Mouse (Mus musculus) hindbrain, embryonic 13.5 days (tissue): ENCODE data around the gene Polr2e. TPM values are rescaled to one million over a fixed set of nuclear protein-coding genes. Genes with fewer than 3 reads are reported as not detected.

Experiments used
- ATAC-seq: fragments of 200-750 bp; cut with Nextera tagmentation; 2 replicates; pipeline ENCODE4 v1.8.0; 2017; ENCODE audit warnings: moderate TSS enrichment; ENCODE audit not compliant: low FRiP score
- H3K27ac ChIP-seq: fragments of 300-500 bp; sonication (generic); 2 replicates; pipeline ENCODE4 v1.5.1; 2015; ENCODE audit warnings: inconsistent platforms, mild to moderate bottlenecking, moderate library complexity
- H3K27me3 ChIP-seq: fragments of 300-500 bp; sonication (generic); 2 replicates; pipeline ENCODE4 v1.6.1; 2015; ENCODE audit warnings: mild to moderate bottlenecking, inconsistent platforms
- H3K36me3 ChIP-seq: fragments of 300-500 bp; sonication (generic); 2 replicates; pipeline ENCODE4 v1.6.1; 2015; ENCODE audit warnings: mild to moderate bottlenecking, inconsistent platforms
- H3K4me1 ChIP-seq: fragments of 300-500 bp; sonication (generic); replicated peaks from 2 replicates; pipeline ENCODE4 v1.6.1; 2015; ENCODE audit warnings: inconsistent platforms
- H3K4me2 ChIP-seq: fragments of 300-500 bp; sonication (generic); 2 replicates; pipeline ENCODE4 v1.6.1; 2015; ENCODE audit warnings: inconsistent platforms, mild to moderate bottlenecking, moderate library complexity
- H3K4me3 ChIP-seq: fragments of 300-500 bp; sonication (generic); 2 replicates; pipeline ENCODE4 v1.5.1; 2015; ENCODE audit warnings: mild to moderate bottlenecking, inconsistent platforms
- H3K9ac ChIP-seq: fragments of 300-500 bp; sonication (generic); 2 replicates; pipeline ENCODE4 v1.6.1; 2015; ENCODE audit warnings: mild to moderate bottlenecking, inconsistent platforms
- H3K9me3 ChIP-seq: fragments of 300-500 bp; sonication (generic); 2 replicates; pipeline ENCODE4 v1.6.1; 2016; ENCODE audit warnings: inconsistent platforms
- WGBS: fragments of 180-500 bp; shearing (Covaris S2); methylation state at CpG from one replicate; pipeline ENCODE4 v1.1.7; 2015; 5-methylcytosine and 5-hydroxymethylcytosine counted together
- polyA plus RNA-seq: library from polyadenylated mRNA; unstranded; fragments of >200 nt; fragmentation: Nextera tagmentation; extraction: Ambion mirVana; gene quantifications from 2 replicates; pipeline ENCODE4 v1.2.1, GENCODE M21; 2015

The Polr2e gene
- polyA plus RNA-seq, 1 experiment from 2014 or later, result 150 TPM

DNA sequence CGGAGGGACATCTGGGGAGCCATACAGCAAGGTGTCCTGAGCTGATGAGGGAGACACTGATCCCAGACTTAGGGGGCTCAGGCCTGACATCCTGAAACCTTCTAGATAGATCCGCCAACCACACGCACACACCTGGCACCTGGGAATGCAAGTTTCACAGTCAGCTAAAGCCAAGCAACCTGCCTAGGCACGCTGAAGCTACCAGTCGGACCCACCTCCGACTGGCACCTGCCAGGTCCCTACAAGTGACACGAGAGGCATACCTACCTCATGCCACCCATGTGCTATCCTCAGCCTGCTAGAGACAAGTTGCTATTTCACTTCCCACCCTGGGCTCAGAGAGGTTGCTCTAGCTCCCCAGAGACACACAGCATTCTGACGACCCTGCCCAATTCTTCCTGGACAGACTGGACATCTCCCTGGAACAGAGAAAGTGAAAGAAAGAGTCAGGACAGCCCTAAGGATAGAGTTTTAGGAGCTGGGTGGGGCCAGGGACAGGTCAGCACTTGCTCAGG lies 50.3 kb downstream of the Polr2e start:
- Histone ChIP-seq H3K27me3 (peaks cover 50% of the 10 kb centered on the region), H3K36me3 (peaks cover 2% of the 10 kb centered on the region; the same call in 1 of the 2 replicates), H3K27ac (no peak overlapping the region), H3K4me2 (peak overlapping the region; percentile 54), H3K4me1 (peaks cover 30% of the 10 kb centered on the region), H3K9me3 (0 out of 2 replicates have a peak, but pooled peaks cover 9% of the 10 kb centered on the region), H3K4me3 (peak overlapping the region; percentile 44), H3K9ac (peak overlapping the region; percentile 67; the same call in 1 of the 2 replicates)
- WGBS, result 35% methylated on average over 8 of the region's 8 CpGs
- ATAC-seq, result no peak

DNA sequence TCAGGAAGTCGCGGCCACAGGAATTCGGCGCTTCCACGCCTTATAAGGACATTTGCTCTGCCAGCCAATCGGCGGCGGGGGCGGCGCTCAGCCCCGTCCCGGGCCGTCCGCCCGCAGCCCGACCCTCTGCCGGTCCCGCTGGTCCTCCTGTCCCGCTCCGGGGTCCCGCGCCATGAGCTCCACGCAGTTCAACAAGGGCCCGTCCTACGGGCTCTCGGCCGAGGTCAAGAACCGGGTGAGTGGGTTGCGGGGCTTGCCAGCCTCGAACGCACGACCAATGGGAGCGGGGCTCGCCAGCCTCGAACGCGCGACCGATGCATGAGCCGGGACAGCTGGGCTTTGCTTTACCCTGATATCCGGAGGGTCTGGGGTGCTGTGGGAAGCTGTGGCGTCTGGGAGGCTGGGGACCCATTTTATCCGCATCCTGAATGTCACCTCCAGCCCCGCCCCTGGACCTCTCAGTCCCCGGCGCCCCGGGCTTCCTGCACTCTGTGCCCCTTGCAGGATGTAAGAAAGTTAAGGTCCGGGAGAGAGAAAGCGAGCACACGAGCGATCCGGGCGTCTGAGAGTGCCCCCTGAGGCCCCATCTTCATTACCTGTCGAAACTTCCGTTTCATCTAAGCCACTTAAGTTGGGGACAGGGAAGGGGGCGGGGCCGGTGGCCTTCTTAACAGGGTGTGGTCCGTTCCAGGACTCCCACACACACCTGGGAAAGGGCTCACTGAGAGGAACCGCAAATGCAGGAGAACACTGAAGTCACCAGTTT lies 50.9 kb downstream of the Polr2e start, which contains the start of gene Cnn2:
Gene Cnn2 (plus strand): TSS at position 79 of the 766 bp plus-strand sequence.
- peaks cover 2% of the 10 kb centered on the region; the same call in 1 of the 2 replicates for H3K36me3 ChIP-seq
- H3K4me2 ChIP-seq, result peak within 1 kb of the TSS; percentile 54
- H3K27me3 ChIP-seq, result peaks cover 50% of the 10 kb centered on the region
- peak within 1 kb of the TSS; percentile 6; the same call in 1 of the 2 replicates for H3K27ac ChIP-seq
- H3K9ac ChIP-seq, result peak within 1 kb of the TSS; percentile 67
- 1% methylated on average over 59 of the region's 59 CpGs for WGBS
- H3K4me3 ChIP-seq, result peak within 1 kb of the TSS; percentile 76
- 0 out of 2 replicates have a peak, but pooled peaks cover 9% of the 10 kb centered on the region for H3K9me3 ChIP-seq
- peaks cover 30% of the 10 kb centered on the region for H3K4me1 ChIP-seq
- ATAC-seq, result no peak

GRCm38 (mm10) chr10:79987771-79988505 lies 51.7 kb downstream of the Polr2e start:
- peaks cover 50% of the 10 kb centered on the region for H3K27me3 ChIP-seq
- H3K4me1 ChIP-seq, result peaks cover 37% of the 10 kb centered on the region
- peak overlapping the region; percentile 54 for H3K4me2 ChIP-seq
- H3K4me3 ChIP-seq, result peak overlapping the region; percentile 44
- H3K9me3 ChIP-seq, result 0 out of 2 replicates have a peak, but pooled peaks cover 9% of the 10 kb centered on the region
- H3K27ac ChIP-seq, result peak overlapping the region; percentile 6; the same call in 1 of the 2 replicates
- no peak for ATAC-seq
- H3K9ac ChIP-seq, result peak overlapping the region; percentile 67
- WGBS, result 12% methylated on average over 27 of the region's 27 CpGs
- H3K36me3 ChIP-seq, result peaks cover 2% of the 10 kb centered on the region; the same call in 1 of the 2 replicates

DNA sequence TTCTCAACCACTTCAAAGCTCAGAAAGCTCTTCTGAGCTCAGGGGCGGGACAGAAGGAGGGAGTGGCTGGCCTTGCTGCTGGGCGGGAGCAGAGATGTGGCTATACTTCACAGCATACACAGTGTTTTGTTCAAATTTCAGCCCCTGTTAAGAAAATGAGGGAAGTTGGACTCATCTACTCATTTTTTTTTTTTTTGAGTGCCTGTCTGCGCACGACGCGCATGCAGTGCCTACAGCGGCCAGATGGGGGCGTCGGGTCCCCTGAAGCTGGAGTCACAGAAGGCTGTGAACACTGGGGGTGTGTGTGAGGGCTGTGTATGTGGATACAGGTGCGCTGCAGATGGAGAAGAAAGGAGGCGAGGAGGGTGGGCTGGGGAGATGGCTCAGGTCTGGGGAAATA lies 52.6 kb downstream of the Polr2e start:
- Histone ChIP-seq H3K4me3 (peak overlapping the region; percentile 76), H3K9ac (no peak overlapping the region; the same call in 1 of the 2 replicates), H3K9me3 (0 out of 2 replicates have a peak, but pooled peaks cover 9% of the 10 kb centered on the region), H3K36me3 (peaks cover 2% of the 10 kb centered on the region; the same call in 1 of the 2 replicates), H3K27ac (peak overlapping the region; percentile 90; the same call in 1 of the 2 replicates), H3K4me1 (peaks cover 46% of the 10 kb centered on the region), H3K4me2 (peak overlapping the region; percentile 25), H3K27me3 (peaks cover 50% of the 10 kb centered on the region)
- WGBS, result 3% methylated on average over 11 of the region's 11 CpGs
- ATAC-seq, result no peak

DNA sequence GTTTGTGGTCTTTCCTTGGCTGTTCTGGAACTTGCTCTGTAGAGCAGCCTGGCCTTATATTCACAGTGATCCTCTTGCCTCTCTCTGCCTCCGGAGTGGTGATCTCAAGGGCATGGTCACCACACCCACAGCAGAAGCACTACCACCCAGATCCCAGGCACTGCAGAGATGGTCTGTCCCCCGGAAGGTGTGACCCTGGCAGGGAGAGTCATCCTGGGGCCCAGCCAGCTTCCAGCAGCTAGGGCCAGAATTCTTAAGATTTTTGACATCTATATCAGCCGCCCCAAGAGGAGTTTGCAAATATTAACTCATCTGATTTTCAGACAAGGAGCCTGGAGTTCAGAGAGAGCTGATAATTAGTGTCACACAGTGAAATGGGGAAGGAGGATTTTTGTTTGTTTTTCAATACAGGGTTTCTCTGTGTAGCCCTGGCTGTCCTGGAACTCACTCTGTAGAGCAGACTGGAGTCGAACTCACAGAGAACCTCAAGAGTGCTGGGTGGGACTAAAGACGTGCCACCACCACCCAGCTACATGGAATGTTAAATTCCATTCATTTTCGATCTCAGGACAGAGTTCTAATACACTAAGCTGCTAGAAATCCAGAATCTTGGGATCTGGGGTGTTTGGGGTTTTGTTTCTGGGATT lies 53.2 kb downstream of the Polr2e start:
- 48% methylated on average over 6 of the region's 6 CpGs for WGBS
- Histone ChIP-seq H3K9ac (peak overlapping the region; percentile 80), H3K4me1 (peaks cover 52% of the 10 kb centered on the region), H3K36me3 (peaks cover under 1% of the 10 kb centered on the region), H3K4me3 (peak overlapping the region; percentile 76), H3K4me2 (peak overlapping the region; percentile 96), H3K27me3 (peaks cover 47% of the 10 kb centered on the region), H3K9me3 (0 out of 2 replicates have a peak, but pooled peaks cover 5% of the 10 kb centered on the region), H3K27ac (peak overlapping the region; percentile 90)
- no peak for ATAC-seq

Other genes with a start within 250 kb of the Polr2e start
- gene Prss57, start 248.8 kb downstream of the Polr2e start, polyA plus RNA-seq, result 0.18 TPM in 1 of 2 replicates, not detected in the other
- 240 and 252 TPM in 2 replicates for gene Palm, start 246.2 kb downstream of the Polr2e start, polyA plus RNA-seq
- gene Misp, start 218.8 kb downstream of the Polr2e start, polyA plus RNA-seq, result 0.84 and 1.0 TPM in 2 replicates
- 84.7 and 86.0 TPM in 2 replicates for gene Ptbp1, start 185.4 kb downstream of the Polr2e start, polyA plus RNA-seq
- gene Prtn3, start 165.3 kb downstream of the Polr2e start, polyA plus RNA-seq, result 13.9 and 15.6 TPM in 2 replicates
- gene Plppr3, start 165.2 kb downstream of the Polr2e start, polyA plus RNA-seq, result 396 and 407 TPM in 2 replicates
- gene Elane, start 153.5 kb downstream of the Polr2e start, polyA plus RNA-seq, result 0.34 TPM in 1 of 2 replicates, not detected in the other
- not detected in 2 replicates for gene Cfd, start 148.9 kb downstream of the Polr2e start, polyA plus RNA-seq
- 55.3 and 58.3 TPM in 2 replicates for gene Med16, start 130.9 kb downstream of the Polr2e start, polyA plus RNA-seq
- 20.6 and 22.0 TPM in 2 replicates for gene Gm26602, start 128.9 kb downstream of the Polr2e start, polyA plus RNA-seq
- gene Kiss1r, start 122.8 kb downstream of the Polr2e start, polyA plus RNA-seq, result 2.1 and 2.3 TPM in 2 replicates
- 243 and 256 TPM in 2 replicates for gene R3hdm4, start 118.6 kb downstream of the Polr2e start, polyA plus RNA-seq
- gene Arid3a, start 112.8 kb downstream of the Polr2e start, polyA plus RNA-seq, result 3.5 and 4.0 TPM in 2 replicates
- 77.4 and 77.9 TPM in 2 replicates for gene Wdr18, start 79.6 kb downstream of the Polr2e start, polyA plus RNA-seq
- gene Grin3b, start 69.1 kb downstream of the Polr2e start, polyA plus RNA-seq, result 0.61 and 0.65 TPM in 2 replicates
- 16.0 and 16.3 TPM in 2 replicates for gene Tmem259, start 55.5 kb downstream of the Polr2e start, polyA plus RNA-seq
- gene Cnn2, start 51.2 kb downstream of the Polr2e start, polyA plus RNA-seq, result 43.7 and 53.1 TPM in 2 replicates
- gene Abca7, start 43.3 kb downstream of the Polr2e start, polyA plus RNA-seq, result 5.2 and 6.1 TPM in 2 replicates
- gene Arhgap45, start 23.1 kb downstream of the Polr2e start, polyA plus RNA-seq, result 2.5 and 2.8 TPM in 2 replicates
- gene Gpx4, start 7.4 kb upstream of the Polr2e start, polyA plus RNA-seq, result 509 and 531 TPM in 2 replicates
- gene Sbno2, start 65.8 kb upstream of the Polr2e start, polyA plus RNA-seq, result 13.6 and 14.4 TPM in 2 replicates
- gene Stk11, start 76.0 kb upstream of the Polr2e start, polyA plus RNA-seq, result 16.3 and 18.2 TPM in 2 replicates
- 434 and 449 TPM in 2 replicates for gene Atp5d, start 98.8 kb upstream of the Polr2e start, polyA plus RNA-seq
- gene Cbarp, start 101.0 kb upstream of the Polr2e start, polyA plus RNA-seq, result 57.4 and 59.2 TPM in 2 replicates
- gene Midn, start 108.5 kb upstream of the Polr2e start, polyA plus RNA-seq, result 32.4 and 34.7 TPM in 2 replicates
- gene Cirbp, start 126.2 kb upstream of the Polr2e start, polyA plus RNA-seq, result 364 and 409 TPM in 2 replicates
- 11.9 and 14.1 TPM in 2 replicates for gene 1600002K03Rik, start 133.1 kb upstream of the Polr2e start, polyA plus RNA-seq
- gene Efna2, start 139.7 kb upstream of the Polr2e start, polyA plus RNA-seq, result 18.8 and 21.4 TPM in 2 replicates
- 47.3 and 49.9 TPM in 2 replicates for gene Mum1, start 186.6 kb upstream of the Polr2e start, polyA plus RNA-seq
- 253 and 263 TPM in 2 replicates for gene Ndufs7, start 209.3 kb upstream of the Polr2e start, polyA plus RNA-seq
- 22.3 and 24.9 TPM in 2 replicates for gene Gamt, start 221.2 kb upstream of the Polr2e start, polyA plus RNA-seq
- 61.6 and 66.2 TPM in 2 replicates for gene Dazap1, start 221.7 kb upstream of the Polr2e start, polyA plus RNA-seq